Mouse (Mus musculus): ENCODE results near the gene Cth. TPM values are rescaled to one million over a fixed set of nuclear protein-coding genes. Genes with fewer than 3 reads are reported as not detected.

The Cth gene
- total and polyA plus RNA-seq, 2 experiments = 446 to 1,116 TPM

DNA sequence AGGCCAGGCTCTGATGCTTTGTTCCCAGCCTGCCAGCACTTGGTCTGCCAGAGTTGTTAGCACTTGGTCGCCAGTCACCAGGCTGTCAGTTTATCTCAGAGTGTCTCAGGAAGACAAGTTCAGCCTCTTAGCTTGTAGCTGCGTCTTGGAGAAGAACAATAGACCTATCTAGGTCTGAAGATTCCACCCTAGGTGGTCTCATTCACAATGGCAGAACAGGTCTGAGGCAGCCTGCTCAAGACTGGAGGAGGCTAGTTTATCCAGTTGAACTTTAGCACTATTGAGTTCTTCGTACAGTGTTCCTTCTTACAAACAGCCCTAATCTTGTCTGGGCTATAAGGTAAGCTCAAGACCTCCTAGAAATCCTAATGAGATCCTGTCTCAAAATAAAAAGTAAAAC is 7.2 kb upstream of the Cth start:
- no peak overlapping the region for H3K9ac ChIP-seq (ENCODE audit: low read depth, low read length)
- 63% methylated on average over 3 of the region's 3 CpGs for WGBS
- no peak for DNase-seq (ENCODE audit: extremely low read depth, low read depth, low spot score)

DNA sequence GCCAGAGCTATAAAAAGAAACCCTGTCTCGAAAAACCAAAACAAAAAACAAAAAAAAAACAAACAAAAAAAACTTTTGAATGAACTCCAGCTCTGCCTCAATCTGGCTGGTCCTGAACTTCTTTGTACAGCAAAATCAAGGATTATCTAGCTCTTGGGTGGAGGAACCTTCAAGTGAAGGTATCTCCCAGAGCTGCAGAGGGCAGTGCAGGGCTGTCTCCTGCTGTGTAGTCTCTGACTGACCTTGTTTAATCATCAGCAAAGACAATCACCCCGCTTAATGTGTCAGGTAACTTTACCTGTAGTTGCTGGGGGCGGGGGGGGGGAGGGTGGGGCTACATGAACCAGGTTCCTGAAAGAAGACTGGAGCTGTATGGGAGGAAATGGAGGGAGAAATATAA is 6.7 kb upstream of the Cth start:
- 35% methylated on average over 3 of the region's 3 CpGs for WGBS

More for the DNA sequence above, 7.2 kb upstream of the Cth start:
- no peak for TF ChIP-seq POLR2A (IDR thresholded peaks at IDR 0.05; ENCODE audit: extremely low read depth, insufficient read depth, low read length)
- no peak for TF ChIP-seq CTCF (IDR thresholded peaks at IDR 0.05; ENCODE audit: low read depth, low read length)
- no peaks in the 10 kb centered on the region for H3K36me3 ChIP-seq (ENCODE audit: control insufficient read depth, insufficient read depth, low read length)
- H3K79me2 ChIP-seq (ENCODE audit: control insufficient read depth, insufficient read depth, low read length) = no peaks in the 10 kb centered on the region
- no peaks in the 10 kb centered on the region for H3K27me3 ChIP-seq (ENCODE audit: control insufficient read depth, insufficient read depth, low read length)
- H3K4me3 ChIP-seq (ENCODE audit: insufficient read depth, low read depth, low read length) = no peak overlapping the region
- H3K4me1 ChIP-seq (ENCODE audit: control insufficient read depth, insufficient read depth, low read length) = peaks cover 7% of the 10 kb centered on the region
- H3K27ac ChIP-seq (replicated peaks; ENCODE audit: insufficient read depth, low read depth, low read length) = no peak overlapping the region

GRCm38 (mm10) chr3:157929417-157929816 is 4.5 kb upstream of the Cth start:
- Histone ChIP-seq H3K9ac (ENCODE audit: low read depth, low read length) (no peak overlapping the region), H3K27me3 (ENCODE audit: control insufficient read depth, insufficient read depth, low read length) (no peaks in the 10 kb centered on the region), H3K27ac (replicated peaks; ENCODE audit: insufficient read depth, low read depth, low read length) (peak overlapping the region; percentile 50), H3K4me1 (ENCODE audit: control insufficient read depth, insufficient read depth, low read length) (peaks cover 9% of the 10 kb centered on the region), H3K36me3 (ENCODE audit: control insufficient read depth, insufficient read depth, low read length) (no peaks in the 10 kb centered on the region), H3K79me2 (ENCODE audit: control insufficient read depth, insufficient read depth, low read length) (no peaks in the 10 kb centered on the region), H3K4me3 (ENCODE audit: insufficient read depth, low read depth, low read length) (no peak overlapping the region)
- 60% methylated on average over 1 of the region's 1 CpGs for WGBS
- TF ChIP-seq CTCF (IDR thresholded peaks at IDR 0.05; ENCODE audit: low read depth, low read length) (no peak), POLR2A (IDR thresholded peaks at IDR 0.05; ENCODE audit: extremely low read depth, insufficient read depth, low read length) (no peak)
- DNase-seq (ENCODE audit: extremely low read depth, low read depth, low spot score) = peak; percentile 93

More for the DNA sequence above, 6.7 kb upstream of the Cth start:
- Histone ChIP-seq H3K27ac (replicated peaks; ENCODE audit: insufficient read depth, low read depth, low read length) (no peak overlapping the region), H3K36me3 (ENCODE audit: control insufficient read depth, insufficient read depth, low read length) (no peaks in the 10 kb centered on the region), H3K9ac (ENCODE audit: low read depth, low read length) (no peak overlapping the region), H3K79me2 (ENCODE audit: control insufficient read depth, insufficient read depth, low read length) (no peaks in the 10 kb centered on the region), H3K4me1 (ENCODE audit: control insufficient read depth, insufficient read depth, low read length) (peaks cover 7% of the 10 kb centered on the region), H3K4me3 (ENCODE audit: insufficient read depth, low read depth, low read length) (no peak overlapping the region), H3K27me3 (ENCODE audit: control insufficient read depth, insufficient read depth, low read length) (no peaks in the 10 kb centered on the region)
- peak; percentile 64 for TF ChIP-seq CTCF (IDR thresholded peaks at IDR 0.05; ENCODE audit: low read depth, low read length)
- TF ChIP-seq POLR2A (IDR thresholded peaks at IDR 0.05; ENCODE audit: extremely low read depth, insufficient read depth, low read length) = no peak
- DNase-seq (ENCODE audit: extremely low read depth, low read depth, low spot score) = peak; percentile 67

DNA sequence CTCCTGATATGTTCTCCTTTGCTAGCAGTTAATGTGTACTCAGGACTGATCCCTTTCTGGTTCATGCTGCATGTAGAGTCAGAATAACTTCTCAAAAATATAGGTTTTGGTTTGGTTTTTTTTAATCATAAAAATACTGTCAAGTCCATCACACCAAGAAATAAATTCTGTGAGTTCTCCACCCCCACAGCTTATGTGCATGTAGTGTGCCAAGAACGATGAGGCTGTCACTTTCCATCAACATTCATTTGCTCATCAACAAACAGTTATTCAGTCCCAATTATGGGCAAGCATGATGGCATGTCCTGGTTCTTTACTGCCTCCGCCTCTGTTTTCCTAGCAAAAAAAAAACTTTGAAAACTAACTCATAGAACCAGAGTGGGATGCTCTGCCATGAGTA is 3.9 kb upstream of the Cth start:
- Histone ChIP-seq H3K9ac (ENCODE audit: low read depth, low read length) (no peak overlapping the region), H3K79me2 (ENCODE audit: control insufficient read depth, insufficient read depth, low read length) (no peaks in the 10 kb centered on the region), H3K36me3 (ENCODE audit: control insufficient read depth, insufficient read depth, low read length) (no peaks in the 10 kb centered on the region), H3K27ac (replicated peaks; ENCODE audit: insufficient read depth, low read depth, low read length) (no peak overlapping the region), H3K27me3 (ENCODE audit: control insufficient read depth, insufficient read depth, low read length) (no peaks in the 10 kb centered on the region), H3K4me3 (ENCODE audit: insufficient read depth, low read depth, low read length) (no peak overlapping the region), H3K4me1 (ENCODE audit: control insufficient read depth, insufficient read depth, low read length) (peaks cover 9% of the 10 kb centered on the region)
- TF ChIP-seq CTCF (IDR thresholded peaks at IDR 0.05; ENCODE audit: low read depth, low read length) (no peak), POLR2A (IDR thresholded peaks at IDR 0.05; ENCODE audit: extremely low read depth, insufficient read depth, low read length) (no peak)
- 38% methylated on average over 2 of the region's 2 CpGs for WGBS
- DNase-seq (ENCODE audit: extremely low read depth, low read depth, low spot score) = no peak

DNA sequence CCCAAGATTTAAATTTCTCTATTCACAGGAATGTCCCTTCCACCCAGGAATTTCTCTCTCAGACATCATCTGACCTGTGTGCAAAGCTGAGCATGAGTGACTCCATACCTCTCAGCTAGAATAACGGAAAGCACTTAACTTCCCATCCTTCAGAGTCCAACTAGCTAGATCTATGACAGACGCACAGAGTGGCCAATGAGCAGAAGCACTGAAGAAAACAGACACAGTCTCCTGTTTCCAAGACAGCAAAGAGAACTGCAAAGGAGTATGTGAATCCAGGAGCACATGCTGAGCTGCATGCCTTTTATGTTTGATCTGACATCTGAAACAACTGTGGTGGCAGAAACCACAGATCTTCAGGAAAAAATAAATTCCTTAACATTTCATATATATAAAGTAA is 1.9 kb upstream of the Cth start:
- Histone ChIP-seq H3K27ac (replicated peaks; ENCODE audit: insufficient read depth, low read depth, low read length) (peak overlapping the region; percentile 76; the same call in 1 of the 2 replicates), H3K4me3 (ENCODE audit: insufficient read depth, low read depth, low read length) (no peak overlapping the region), H3K36me3 (ENCODE audit: control insufficient read depth, insufficient read depth, low read length) (no peaks in the 10 kb centered on the region; the same call in 1 of the 2 replicates), H3K27me3 (ENCODE audit: control insufficient read depth, insufficient read depth, low read length) (no peaks in the 10 kb centered on the region), H3K4me1 (ENCODE audit: control insufficient read depth, insufficient read depth, low read length) (peaks cover 13% of the 10 kb centered on the region), H3K9ac (ENCODE audit: low read depth, low read length) (no peak overlapping the region), H3K79me2 (ENCODE audit: control insufficient read depth, insufficient read depth, low read length) (no peaks in the 10 kb centered on the region)
- 64% methylated on average over 2 of the region's 2 CpGs for WGBS
- DNase-seq (ENCODE audit: extremely low read depth, low read depth, low spot score) = peak; percentile 18
- TF ChIP-seq POLR2A (IDR thresholded peaks at IDR 0.05; ENCODE audit: extremely low read depth, insufficient read depth, low read length) (no peak), CTCF (IDR thresholded peaks at IDR 0.05; ENCODE audit: low read depth, low read length) (no peak)

DNA sequence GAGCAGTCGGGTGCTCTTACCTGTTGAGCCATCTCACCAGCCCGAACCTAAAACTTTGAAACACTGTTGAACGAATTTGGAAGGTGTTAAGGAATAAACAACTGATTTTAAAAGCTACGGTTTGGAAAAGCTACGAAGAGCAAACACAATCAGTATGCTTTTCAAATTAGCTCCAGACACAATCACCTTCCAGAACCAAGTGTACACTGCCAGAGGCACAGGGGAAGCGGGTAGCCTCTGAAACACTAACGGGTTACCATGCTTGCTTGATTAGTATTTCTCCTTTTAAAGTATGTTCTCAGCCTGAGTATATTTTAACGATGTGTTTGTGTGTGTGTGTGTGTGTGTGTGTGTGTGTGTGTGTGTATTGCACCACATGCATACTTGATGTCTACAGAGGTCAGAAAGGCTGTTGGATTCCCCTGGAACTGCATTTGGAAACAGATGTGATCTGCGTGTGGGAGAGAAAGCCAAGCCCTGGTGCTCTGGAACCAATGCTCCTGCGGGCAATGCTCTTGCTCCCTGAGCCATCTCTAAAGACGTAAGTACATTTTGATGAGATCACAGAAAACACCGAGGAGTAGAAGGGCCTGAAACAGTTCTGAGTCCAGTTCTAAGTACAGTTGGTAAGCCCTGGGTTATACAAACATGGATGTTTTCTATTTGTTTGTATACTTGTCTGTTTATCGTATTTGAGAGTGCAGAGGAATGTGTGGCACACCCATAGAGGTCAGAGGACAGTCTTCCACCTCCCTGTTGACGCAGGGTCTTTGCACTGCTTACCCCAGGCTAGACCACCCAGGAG is 1.0 kb upstream of the Cth start:
- peak; percentile 96 for DNase-seq (ENCODE audit: extremely low read depth, low read depth, low spot score)
- Histone ChIP-seq H3K79me2 (ENCODE audit: control insufficient read depth, insufficient read depth, low read length) (peaks cover 2% of the 10 kb centered on the region; the same call in 1 of the 2 replicates), H3K4me3 (ENCODE audit: insufficient read depth, low read depth, low read length) (no peak overlapping the region), H3K27ac (replicated peaks; ENCODE audit: insufficient read depth, low read depth, low read length) (peak overlapping the region; percentile 77), H3K4me1 (ENCODE audit: control insufficient read depth, insufficient read depth, low read length) (peaks cover 16% of the 10 kb centered on the region), H3K27me3 (ENCODE audit: control insufficient read depth, insufficient read depth, low read length) (no peaks in the 10 kb centered on the region), H3K9ac (ENCODE audit: low read depth, low read length) (no peak overlapping the region), H3K36me3 (ENCODE audit: control insufficient read depth, insufficient read depth, low read length) (peaks cover 7% of the 10 kb centered on the region)
- TF ChIP-seq POLR2A (IDR thresholded peaks at IDR 0.05; ENCODE audit: extremely low read depth, insufficient read depth, low read length) (no peak), CTCF (IDR thresholded peaks at IDR 0.05; ENCODE audit: low read depth, low read length) (no peak)
- WGBS = 21% methylated on average over 14 of the region's 14 CpGs

Data from liver, adult 2 months (tissue).